ENCODE assay signal across 8 mouse cellular contexts in genomic region chr11:70000396-70000898, GRCm38 (mm10). TPM values are rescaled to one million over a fixed set of nuclear protein-coding genes. Genes with fewer than 3 reads are reported as not detected.
DNase-seq lines count a peak whose midpoint lies in the region; ATAC-seq and TF ChIP-seq lines count a peak whose summit lies in the region.

TSS of gene Dvl2 (plus strand) at chr11:70000595.

- peak; percentile 97 for DNase-seq in CD4-positive, CD25-positive, alpha-beta regulatory T cell, adult 2 months (ENCODE audit: low read depth, low spot score)
- peak; percentile 92 for DNase-seq in brain, embryonic 18.5 days (ENCODE audit: low read depth, low spot score)
- peak; percentile 99 for DNase-seq in kidney, postnatal 0 days (ENCODE audit: low spot score)
- DNase-seq in liver, embryonic 14.5 days (ENCODE audit: low read depth in 3 of 3, low spot score in 3 of 3) = peak; percentile 90 to 92 (median 91)
- DNase-seq in neural tube, embryonic 11.5 days (ENCODE audit: low spot score) = peak; percentile 94
- DNase-seq in stomach, postnatal 0 days (ENCODE audit: low spot score) = peak; percentile 96

- peak within 1 kb of the TSS; percentile 85 for H3K4me2 ChIP-seq in heart, embryonic 12.5 days
- peak within 1 kb of the TSS; percentile 78 for H3K4me2 ChIP-seq in kidney, postnatal 0 days (ENCODE audit: low read length)
- H3K4me2 ChIP-seq in liver, embryonic 14.5 days (ENCODE audit: low read depth) = peak within 1 kb of the TSS; percentile 91
- peak within 1 kb of the TSS; percentile 83 for H3K4me2 ChIP-seq in neural tube, embryonic 11.5 days (ENCODE audit: low read depth)
- H3K4me2 ChIP-seq in stomach, postnatal 0 days (replicated peaks; ENCODE audit: low read depth) = peak within 1 kb of the TSS; percentile 71

- peak within 1 kb of the TSS; percentile 74 for H3K4me3 ChIP-seq in heart, embryonic 12.5 days
- H3K4me3 ChIP-seq in kidney, postnatal 0 days (replicated peaks; ENCODE audit: low read depth, low read length) = peak within 1 kb of the TSS; percentile 70
- peak within 1 kb of the TSS; percentile 69 for H3K4me3 ChIP-seq in liver, embryonic 14.5 days (ENCODE audit: insufficient read depth in 1 of 2, low read depth in 2 of 2, low read length in 2 of 2)
- H3K4me3 ChIP-seq in neural tube, embryonic 11.5 days (ENCODE audit: low read depth, low read length) = peak within 1 kb of the TSS; percentile 74
- H3K4me3 ChIP-seq in stomach, postnatal 0 days (ENCODE audit: low read depth, low read length) = peak within 1 kb of the TSS; percentile 62

- H3K9ac ChIP-seq in heart, embryonic 12.5 days = peak within 1 kb of the TSS; percentile 91
- H3K9ac ChIP-seq in kidney, postnatal 0 days (ENCODE audit: low read depth, low read length) = peak within 1 kb of the TSS; percentile 78
- peak within 1 kb of the TSS; percentile 64 for H3K9ac ChIP-seq in liver, embryonic 14.5 days (replicated peaks)
- peak within 1 kb of the TSS; percentile 67 for H3K9ac ChIP-seq in neural tube, embryonic 11.5 days (ENCODE audit: low read length)
- peak within 1 kb of the TSS; percentile 70 for H3K9ac ChIP-seq in stomach, postnatal 0 days (ENCODE audit: low read length)

- no peaks in the 10 kb centered on the region for H3K9me3 ChIP-seq in heart, embryonic 12.5 days (replicated peaks)
- H3K9me3 ChIP-seq in kidney, postnatal 0 days (replicated peaks; ENCODE audit: low read length) = no peaks in the 10 kb centered on the region
- H3K9me3 ChIP-seq in liver, embryonic 14.5 days (ENCODE audit: control insufficient read depth, low read length) = no peaks in the 10 kb centered on the region
- H3K9me3 ChIP-seq in neural tube, embryonic 11.5 days (ENCODE audit: control insufficient read depth, low read length) = no peaks in the 10 kb centered on the region
- H3K9me3 ChIP-seq in stomach, postnatal 0 days (ENCODE audit: control insufficient read depth, low read length) = no peaks in the 10 kb centered on the region

- H3K27me3 ChIP-seq in heart, embryonic 12.5 days (replicated peaks) = no peaks in the 10 kb centered on the region
- H3K27me3 ChIP-seq in kidney, postnatal 0 days (ENCODE audit: insufficient read depth, low read length) = no peaks in the 10 kb centered on the region
- no peaks in the 10 kb centered on the region for H3K27me3 ChIP-seq in liver, embryonic 14.5 days (ENCODE audit: control insufficient read depth, insufficient read depth, low read length)
- H3K27me3 ChIP-seq in neural tube, embryonic 11.5 days (ENCODE audit: control insufficient read depth, insufficient read depth, low read length) = no peaks in the 10 kb centered on the region
- no peaks in the 10 kb centered on the region for H3K27me3 ChIP-seq in stomach, postnatal 0 days (ENCODE audit: control insufficient read depth, insufficient read depth, low read length)

- under 1% methylated on average over 47 of the region's 48 CpGs for WGBS in heart, embryonic 12.5 days
- WGBS in kidney, postnatal 0 days = under 1% methylated on average over 48 of the region's 48 CpGs
- WGBS in liver, embryonic 14.5 days (ENCODE audit: insufficient replicate concordance) = under 1% methylated on average over 48 of the region's 48 CpGs
- under 1% methylated on average over 48 of the region's 48 CpGs for WGBS in neural tube, embryonic 11.5 days
- WGBS in stomach, postnatal 0 days = 0% methylated on average over 42 of the region's 48 CpGs

- peak; percentile 65 for ATAC-seq in erythroid progenitor cell, adult 5-6 weeks (replicated peaks; ENCODE audit: low FRiP score, poor library complexity, severe bottlenecking)
- peak; percentile 78 for ATAC-seq in heart, embryonic 12.5 days (ENCODE audit: insufficient number of reproducible peaks, low FRiP score)
- peak; percentile 47 for ATAC-seq in kidney, postnatal 0 days (replicated peaks; ENCODE audit: low FRiP score, low read depth)
- ATAC-seq in liver, embryonic 14.5 days (ENCODE audit: insufficient read depth) = peak; percentile 11
- ATAC-seq in neural tube, embryonic 11.5 days (ENCODE audit: insufficient read depth, low FRiP score, low TSS enrichment) = peak; percentile 59
- peak; percentile 58 for ATAC-seq in stomach, postnatal 0 days (ENCODE audit: low FRiP score, low TSS enrichment)

- TF ChIP-seq CTCF in kidney, postnatal 0 days (IDR thresholded peaks at IDR 0.05; ENCODE audit: low read depth) = no peak
- no peak for TF ChIP-seq CTCF in liver, embryonic 14.5 days (IDR thresholded peaks at IDR 0.05; ENCODE audit: low read depth)
- no peak for TF ChIP-seq CTCF in stomach, postnatal 0 days (IDR thresholded peaks at IDR 0.05; ENCODE audit: low read depth)

- H3K27ac ChIP-seq in heart, embryonic 12.5 days (ENCODE audit: poor library complexity, severe bottlenecking) = peak within 1 kb of the TSS; percentile 96
- peak within 1 kb of the TSS; percentile 89 for H3K27ac ChIP-seq in kidney, postnatal 0 days
- peak within 1 kb of the TSS; percentile 22; the same call in 1 of the 2 replicates for H3K27ac ChIP-seq in liver, embryonic 14.5 days
- H3K27ac ChIP-seq in neural tube, embryonic 11.5 days (ENCODE audit: low read depth, low read length) = peak within 1 kb of the TSS; percentile 80
- peak within 1 kb of the TSS; percentile 93 for H3K27ac ChIP-seq in stomach, postnatal 0 days (replicated peaks)

- H3K36me3 ChIP-seq in heart, embryonic 12.5 days = peaks cover 36% of the 10 kb centered on the region
- H3K36me3 ChIP-seq in kidney, postnatal 0 days (ENCODE audit: insufficient read depth, low read length) = peaks cover 22% of the 10 kb centered on the region
- peaks cover 24% of the 10 kb centered on the region for H3K36me3 ChIP-seq in liver, embryonic 14.5 days (replicated peaks; ENCODE audit: control insufficient read depth, insufficient read depth, low read depth)
- H3K36me3 ChIP-seq in neural tube, embryonic 11.5 days (ENCODE audit: control insufficient read depth, insufficient read depth, low read length) = peaks cover 19% of the 10 kb centered on the region
- H3K36me3 ChIP-seq in stomach, postnatal 0 days (ENCODE audit: control insufficient read depth, insufficient read depth, low read length) = peaks cover 16% of the 10 kb centered on the region

- peaks cover 49% of the 10 kb centered on the region for H3K4me1 ChIP-seq in heart, embryonic 12.5 days (replicated peaks)
- peaks cover 20% of the 10 kb centered on the region; the same call in 1 of the 2 replicates for H3K4me1 ChIP-seq in kidney, postnatal 0 days (replicated peaks; ENCODE audit: insufficient read depth, low read length)
- peaks cover 11 to 24% of the 10 kb centered on the region in 2 experiments for H3K4me1 ChIP-seq in liver, embryonic 14.5 days (replicated peaks; ENCODE audit: control insufficient read depth in 2 of 2, insufficient read depth in 2 of 2, low read length in 1 of 2)
- peaks cover 18% of the 10 kb centered on the region for H3K4me1 ChIP-seq in neural tube, embryonic 11.5 days (ENCODE audit: control insufficient read depth, insufficient read depth, low read length)
- H3K4me1 ChIP-seq in stomach, postnatal 0 days (replicated peaks; ENCODE audit: control insufficient read depth, insufficient read depth) = no peaks in the 10 kb centered on the region

- TF ChIP-seq EP300 in liver, embryonic 14.5 days (IDR thresholded peaks at IDR 0.05; ENCODE audit: low read depth) = peak; percentile 34
- no peak for TF ChIP-seq EP300 in stomach, postnatal 0 days (optimal IDR thresholded peaks at IDR 0.05)

RNA-seq across cellular contexts. Expression of gene Dvl2, which starts in this region (rescaled TPM):
- 2.9 and 4.3 TPM in 2 replicates for total RNA-seq in erythroid progenitor cell, adult 5-6 weeks (2015; ENCODE audit: low replicate concordance)
- total RNA-seq in erythroid progenitor cell, adult 5-6 weeks (2017; ENCODE audit: low replicate concordance) = 0.30 and 2.4 TPM in 2 replicates
- polyA plus RNA-seq in heart, embryonic 12.5 days (2016; fragmentation: Nextera tagmentation; extraction: Ambion mirVana) = 25.8 and 26.1 TPM in 2 replicates
- 25.8 and 27.1 TPM in 2 replicates for polyA plus RNA-seq in kidney, postnatal 0 days (2015; fragmentation: Nextera tagmentation; extraction: Ambion mirVana)
- 4.2 and 4.6 TPM in 2 replicates for polyA plus RNA-seq in liver, embryonic 14.5 days (2012; rRNA removed)
- 3.4 and 4.2 TPM in 2 replicates for polyA plus RNA-seq in liver, embryonic 14.5 days (2014; fragmentation: Nextera tagmentation; extraction: Ambion mirVana)
- polyA plus RNA-seq in neural tube, embryonic 11.5 days (2014; fragmentation: Nextera tagmentation; extraction: Ambion mirVana) = 35.8 and 39.0 TPM in 2 replicates
- 9.8 and 11.1 TPM in 2 replicates for polyA plus RNA-seq in stomach, postnatal 0 days (2015; fragmentation: Nextera tagmentation; extraction: Ambion mirVana)

Comparison
In these comparisons a context has a peak if more than half of its experiments do, and no peak if none do; other contexts are left out.
1. Peak in every context shown above with its lines: DNase-seq, ATAC-seq, H3K4me3 ChIP-seq and H3K27ac ChIP-seq.
2. ATAC-seq: peak in every context shown above with its lines; median percentile 78 in heart, embryonic 12.5 days; 65 in erythroid progenitor cell, adult 5-6 weeks; 59 in neural tube, embryonic 11.5 days; 58 in stomach, postnatal 0 days; 47 in kidney, postnatal 0 days; 11 in liver, embryonic 14.5 days.
3. H3K27ac ChIP-seq: peak in every context shown above with its lines; median percentile 96 in heart, embryonic 12.5 days; 93 in stomach, postnatal 0 days; 89 in kidney, postnatal 0 days; 80 in neural tube, embryonic 11.5 days; 22 in liver, embryonic 14.5 days.